Mouse (Mus musculus) ES-E14 (cell line): ENCODE results near the gene Col4a3. TPM values are rescaled to one million over a fixed set of nuclear protein-coding genes. Genes with fewer than 3 reads are reported as not detected.
A peak's percentile ranks its signal among the peaks of the same experiment; 100 is the strongest.

Experiments used
- DNase-seq: peaks from one replicate; pipeline ENCODE4 v3.0.0-alpha.2; 2013; ENCODE audit warnings: low read depth, low spot score
- H3K27ac ChIP-seq: 2 replicates; pipeline ENCODE4 v1.5.1; 2012; ENCODE audit warnings: low read depth, mild to moderate bottlenecking, low read length, moderate library complexity, mixed read lengths; ENCODE audit not compliant: poor library complexity, insufficient read depth, severe bottlenecking
- H3K36me3 ChIP-seq: 2 replicates; pipeline ENCODE4 v1.6.1; 2012; ENCODE audit warnings: mild to moderate bottlenecking, low read length, moderate library complexity, mixed read lengths; ENCODE audit not compliant: control insufficient read depth, poor library complexity, insufficient read depth, severe bottlenecking
- H3K4me1 ChIP-seq, 2 experiments: fragments of 150-350 bp in 1 of 2; sonication (generic) in 1 of 2; 2 replicates each; pipeline ENCODE4 v1.6.1; 2012; ENCODE audit warnings: low read length in 2 of 2, mild to moderate bottlenecking in 1 of 2, mixed read lengths in 1 of 2; ENCODE audit not compliant: control insufficient read depth in 2 of 2, insufficient read depth in 2 of 2, poor library complexity in 1 of 2
- H3K4me3 ChIP-seq, 2 experiments: fragments of 150-350 bp in 1 of 2; sonication (generic) in 1 of 2; 2 replicates each; pipeline ENCODE4 v1.5.1; 2012; ENCODE audit warnings: low read length in 2 of 2, low read depth in 1 of 2, mild to moderate bottlenecking in 1 of 2, mixed read lengths in 1 of 2; ENCODE audit not compliant: insufficient read depth in 1 of 2, poor library complexity in 1 of 2, severe bottlenecking in 1 of 2
- H3K9ac ChIP-seq: 2 replicates; pipeline ENCODE4 v1.6.1; 2012; ENCODE audit warnings: low read depth, mild to moderate bottlenecking, low read length, mixed read lengths; ENCODE audit not compliant: poor library complexity, insufficient read depth, severe bottlenecking
- H3K9me3 ChIP-seq: fragments of 150-350 bp; sonication (generic); 2 replicates; pipeline ENCODE4 v1.6.1; 2012; ENCODE audit warnings: low read depth, mild to moderate bottlenecking, low read length; ENCODE audit not compliant: control insufficient read depth, insufficient read depth
- CHD2 ChIP-seq: IDR thresholded peaks from 2 replicates; pipeline ENCODE4 v1.6.1; 2014; ENCODE audit warnings: mild to moderate bottlenecking, low read depth, low read length, inconsistent platforms
- HCFC1 ChIP-seq: IDR thresholded peaks from 2 replicates; pipeline ENCODE4 v1.6.1; 2012; ENCODE audit warnings: low read length, inconsistent platforms, borderline replicate concordance; ENCODE audit not compliant: insufficient read depth
- MAFK ChIP-seq: IDR thresholded peaks from 2 replicates; pipeline ENCODE4 v1.6.1; 2014; ENCODE audit warnings: mild to moderate bottlenecking, low read depth, low read length, inconsistent platforms; ENCODE audit not compliant: insufficient read depth
- ZC3H11A ChIP-seq: IDR thresholded peaks from 2 replicates; pipeline ENCODE4 v1.6.1; 2012; ENCODE audit warnings: low read depth, mild to moderate bottlenecking, inconsistent platforms, low read length, borderline replicate concordance
- ZNF384 ChIP-seq: IDR thresholded peaks from 2 replicates; pipeline ENCODE4 v1.6.1; 2012; ENCODE audit warnings: low read depth, low read length, inconsistent platforms
- in situ Hi-C, 2 experiments: fragments of 600-800 bp; cut with MboI; formaldehyde crosslinking; loops; one replicate each; pipeline ENCODE4 v1.15.1; 2025; ENCODE audit warnings: low sequenced_read_pairs in 2 of 2, inconsistent platforms in 1 of 2; ENCODE audit not compliant: unreplicated experiment in 2 of 2
- total RNA-seq: library from RNA; depleted of rRNA; stranded (reverse); fragments of 300-350 nt; gene quantifications from 2 replicates; pipeline ENCODE4 v1.2.3, GENCODE M21; 2012

The Col4a3 gene
- total RNA-seq, 1 experiment: not detected

DNA sequence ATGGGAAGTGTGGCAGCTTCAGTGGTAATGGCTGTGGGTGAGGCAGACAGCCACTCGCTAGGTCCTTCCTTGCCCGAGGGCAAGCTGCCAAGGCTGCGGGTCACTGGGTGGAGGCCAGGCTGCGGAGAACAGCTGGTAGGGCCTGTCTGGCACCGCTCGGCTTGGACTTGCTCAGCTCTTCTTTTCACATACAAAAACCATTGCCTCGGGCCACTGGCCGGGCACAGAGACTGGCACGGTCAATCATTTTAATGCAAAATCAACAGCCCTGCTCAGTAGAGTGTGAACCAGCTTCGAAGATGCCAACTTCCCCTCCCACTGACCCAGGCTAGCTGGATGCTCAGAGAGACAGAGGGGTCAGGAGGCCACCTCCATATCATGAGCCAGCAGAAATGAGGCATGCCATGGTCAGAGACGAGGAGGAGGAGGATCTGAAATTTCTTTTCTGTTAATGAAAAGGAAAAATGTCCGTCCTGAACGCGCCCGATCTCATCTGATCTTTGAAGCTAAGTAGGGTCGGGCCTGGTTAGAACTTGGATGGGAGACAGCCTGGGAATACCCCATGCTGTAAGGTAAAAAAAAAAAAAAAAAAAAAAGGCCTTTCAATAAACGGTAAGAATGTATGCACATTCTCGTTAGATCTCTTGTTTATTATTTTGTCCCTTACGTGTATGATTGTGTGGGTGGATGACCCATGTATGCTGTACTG, 48.0 kb downstream of the Col4a3 start:
- in situ Hi-C loops: no loop called here
- TF ChIP-seq MAFK (no peak), ZNF384 (peak; percentile 80)
- Histone ChIP-seq H3K36me3 (no peaks in the 10 kb centered on the region), H3K27ac (no peak overlapping the region), H3K9me3 (no peaks in the 10 kb centered on the region), H3K4me1 (no peaks in the 10 kb centered on the region), H3K4me3 (no peak overlapping the region), H3K9ac (no peak overlapping the region)
- DNase-seq: no peak

DNA sequence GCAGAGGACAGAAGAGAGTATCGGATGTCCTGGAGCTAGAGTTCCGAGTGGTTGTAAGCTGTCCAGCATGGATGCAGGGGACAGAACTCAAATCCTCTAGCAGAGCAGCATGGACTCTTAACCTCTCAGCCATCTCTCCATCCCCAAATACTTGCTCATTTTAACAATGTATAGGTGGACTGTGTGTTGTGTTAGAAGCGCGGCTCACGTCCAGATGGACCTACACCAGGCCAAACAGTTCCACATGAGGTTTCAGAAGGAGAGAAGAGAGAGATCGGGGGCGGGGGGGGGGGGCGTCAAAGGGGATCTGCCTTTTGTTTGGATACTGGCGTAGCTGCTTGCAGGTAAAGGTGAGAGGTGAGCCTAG, 48.5 kb downstream of the Col4a3 start:
- Histone ChIP-seq H3K4me1 (no peaks in the 10 kb centered on the region), H3K9ac (no peak overlapping the region)
- in situ Hi-C loops: no loop called here

DNA sequence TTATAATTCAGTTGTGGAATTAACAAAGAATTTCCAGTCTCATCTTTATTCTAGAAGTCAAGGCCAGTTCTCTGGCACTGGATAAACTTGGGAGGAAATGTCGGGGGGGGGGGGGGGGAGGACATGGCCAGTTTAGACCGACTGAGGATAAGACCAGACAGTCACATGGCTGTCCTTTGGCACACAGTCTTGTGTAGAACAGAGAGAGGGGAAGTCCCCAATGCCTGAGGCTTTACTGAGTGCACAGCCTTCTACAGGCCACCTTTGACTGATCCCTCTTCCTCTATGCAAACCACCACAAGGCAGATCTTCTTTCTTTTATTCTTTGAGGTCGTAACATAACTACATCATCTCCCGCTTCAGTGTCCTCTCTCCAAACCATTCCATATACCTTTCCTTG, 49.6 kb downstream of the Col4a3 start:
- in situ Hi-C loops: no loop called here
- H3K36me3 ChIP-seq: no peaks in the 10 kb centered on the region
- H3K27ac ChIP-seq: no peak overlapping the region
- no peak for DNase-seq
- no peak overlapping the region for H3K9ac ChIP-seq
- TF ChIP-seq CHD2: no peak
- no peak for TF ChIP-seq HCFC1
- no peak for TF ChIP-seq ZNF384
- no peak for TF ChIP-seq ZC3H11A
- no peak for TF ChIP-seq MAFK
- H3K4me1 ChIP-seq: no peaks in the 10 kb centered on the region
- H3K9me3 ChIP-seq: no peaks in the 10 kb centered on the region
- H3K4me3 ChIP-seq: no peak overlapping the region

More for the DNA sequence above, 48.5 kb downstream of the Col4a3 start:
- TF ChIP-seq HCFC1 (no peak), CHD2 (no peak), ZC3H11A (no peak), MAFK (no peak), ZNF384 (no peak)
- DNase-seq: no peak
- H3K36me3 ChIP-seq: no peaks in the 10 kb centered on the region
- no peak overlapping the region for H3K4me3 ChIP-seq
- no peaks in the 10 kb centered on the region for H3K9me3 ChIP-seq
- H3K27ac ChIP-seq: no peak overlapping the region

DNA sequence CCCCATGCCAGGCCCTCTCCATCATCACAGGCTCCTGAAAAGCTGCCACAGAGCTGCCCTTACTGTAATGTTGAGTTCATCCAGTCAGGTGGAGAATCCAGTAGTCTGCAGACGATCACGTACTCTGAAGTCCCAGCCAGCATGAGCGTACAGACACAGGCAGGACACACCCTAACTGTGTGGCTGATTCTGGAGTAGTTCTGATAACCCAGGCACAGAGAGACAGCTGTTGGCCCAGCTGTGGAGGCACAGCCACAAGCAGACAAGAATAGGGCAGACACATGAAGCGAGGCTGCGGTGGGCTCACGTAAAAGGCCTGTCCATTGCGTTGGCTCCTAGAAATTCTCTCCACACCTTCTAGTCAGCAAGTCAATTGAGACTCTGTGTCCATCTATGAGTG, 50.7 kb downstream of the Col4a3 start:
- no peak for TF ChIP-seq ZC3H11A
- TF ChIP-seq MAFK: no peak
- TF ChIP-seq HCFC1: no peak
- Histone ChIP-seq H3K4me1 (no peaks in the 10 kb centered on the region), H3K27ac (no peak overlapping the region), H3K9ac (no peak overlapping the region), H3K4me3 (no peak overlapping the region), H3K36me3 (no peaks in the 10 kb centered on the region), H3K9me3 (no peaks in the 10 kb centered on the region)
- in situ Hi-C loops: no loop called here
- no peak for DNase-seq

DNA sequence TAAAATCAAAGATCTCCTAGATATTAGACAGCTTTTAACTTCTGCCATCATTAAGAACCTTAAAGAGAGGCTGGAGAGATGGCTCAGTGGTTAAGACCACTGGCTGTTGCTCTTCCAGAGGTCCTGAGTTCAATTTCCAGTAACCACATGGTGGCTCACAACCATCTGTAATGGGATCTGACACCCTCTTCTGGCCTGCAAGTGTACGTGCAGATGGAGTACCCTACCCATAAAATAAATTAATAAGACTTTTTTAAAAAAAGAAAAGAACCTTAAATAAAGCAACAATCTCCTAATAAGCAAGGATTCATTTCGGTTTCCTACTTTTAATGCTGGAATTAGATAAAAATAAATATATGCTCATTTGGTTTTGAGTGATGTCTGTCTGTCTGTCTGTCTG, 51.7 kb downstream of the Col4a3 start:
- no peaks in the 10 kb centered on the region for H3K4me1 ChIP-seq
- in situ Hi-C loops: no loop called here
- TF ChIP-seq MAFK (no peak), ZNF384 (no peak), CHD2 (no peak), ZC3H11A (no peak), HCFC1 (no peak)
- no peak overlapping the region for H3K9ac ChIP-seq
- H3K36me3 ChIP-seq: no peaks in the 10 kb centered on the region
- H3K9me3 ChIP-seq: no peaks in the 10 kb centered on the region
- DNase-seq: no peak
- no peak overlapping the region for H3K4me3 ChIP-seq
- no peak overlapping the region for H3K27ac ChIP-seq
